Comparison of ENCODE assay signal across 21 mouse cellular contexts in the genomic region with DNA sequence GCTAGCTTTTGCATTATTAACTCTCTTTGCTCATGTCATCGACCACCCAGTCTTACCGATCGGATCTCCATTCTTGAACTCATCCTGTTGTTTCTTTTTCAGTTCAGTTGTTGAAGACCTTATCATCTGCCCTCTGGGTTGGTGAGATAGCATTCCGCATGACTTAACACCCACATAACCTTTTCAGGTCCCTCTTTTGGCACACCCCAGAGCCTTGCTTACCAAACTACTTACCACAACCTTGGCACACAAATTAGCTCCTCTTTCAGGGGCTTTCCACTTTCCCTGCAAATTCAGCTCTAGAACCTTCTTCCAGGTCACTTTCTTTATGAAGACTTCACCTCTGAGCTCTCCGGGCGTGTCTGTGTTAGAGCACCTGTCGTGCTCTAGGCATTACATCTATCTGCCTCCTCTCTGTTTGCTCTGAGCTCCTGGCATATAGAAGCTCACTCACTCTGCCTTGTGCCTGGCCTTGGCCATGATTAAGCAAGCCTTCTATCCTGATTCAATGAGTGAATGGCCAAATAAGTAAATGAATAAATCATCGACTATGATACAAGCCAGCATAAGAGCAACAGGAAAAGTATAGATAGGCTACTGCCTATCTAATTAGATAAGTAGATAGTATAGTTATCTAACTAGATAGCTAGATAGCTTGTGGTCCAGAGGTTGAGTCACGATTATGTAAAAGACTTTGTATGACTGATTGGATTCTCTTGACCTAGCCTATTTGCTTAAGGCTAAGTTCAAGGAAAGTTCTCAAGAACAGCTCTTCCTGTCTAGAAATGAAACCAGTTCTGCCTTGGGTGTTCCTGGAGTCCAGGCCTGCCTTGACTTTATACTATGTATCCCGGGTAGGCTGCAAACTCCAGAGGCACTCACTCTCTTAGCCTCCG.
DNase-seq lines count a peak whose midpoint lies in the region; ATAC-seq and TF ChIP-seq lines count a peak whose summit lies in the region.
"Had no signal": no experiment of that assay in that cellular context is flagged by ENCODE, and none has a peak within 500 bp of the region (broad histone marks: within the 10 kb centered on the region; RNA-seq: fewer than 3 reads in every experiment).

No protein-coding gene starts in this region.

- H3K9me3 ChIP-seq in hindbrain, embryonic 14.5 days (ENCODE audit: control insufficient read depth, low read length): no peaks in the 10 kb centered on the region
- H3K9me3 ChIP-seq: heart, embryonic 15.5 days; hindbrain, embryonic 15.5 days; kidney, embryonic 15.5 days; limb, embryonic 13.5 days; liver, embryonic 13.5 days; midbrain, embryonic 15.5 days; neural tube, embryonic 12.5 days had no signal

- no peaks in the 10 kb centered on the region for H3K36me3 ChIP-seq in hindbrain, embryonic 14.5 days (replicated peaks; ENCODE audit: control insufficient read depth, insufficient read depth)
- H3K36me3 ChIP-seq: heart, embryonic 15.5 days; hindbrain, embryonic 15.5 days; kidney, embryonic 15.5 days; limb, embryonic 13.5 days; liver, embryonic 13.5 days; midbrain, embryonic 15.5 days; neural tube, embryonic 12.5 days had no signal

- ATAC-seq in megakaryocyte progenitor cell, adult 5-6 weeks (replicated peaks; ENCODE audit: poor library complexity): peak; percentile 67
- no peak for ATAC-seq in hindbrain, embryonic 14.5 days (ENCODE audit: low FRiP score)
- ATAC-seq: midbrain, embryonic 15.5 days had no signal

- DNase-seq in 3134 (ENCODE audit: extremely low read depth, insufficient read length, low spot score): peak; percentile 34
- DNase-seq in 416B (ENCODE audit: low read depth): peak; percentile 61
- peak; percentile 43 for DNase-seq in adrenal gland, postnatal 14 days
- DNase-seq in testis, postnatal 10 days (ENCODE audit: low spot score): no peak
- DNase-seq in hindbrain, embryonic 14.5 days (ENCODE audit: low spot score): no peak
- DNase-seq in cerebellum, adult 2 months: no peak
- DNase-seq: cerebellum, postnatal 10 days; heart, postnatal 36 days; kidney, adult 11 months; kidney, postnatal 4 days; liver, embryonic 13.5 days; lung, embryonic 14.5 days; right cerebral cortex, postnatal 14 days; thymus, adult 18-20 months had no signal

- TF ChIP-seq CTCF in cerebellum, adult 2 months (IDR thresholded peaks at IDR 0.05; ENCODE audit: borderline replicate concordance, insufficient read depth, low read depth, low read length): no peak

- no peak overlapping the region for H3K4me3 ChIP-seq in hindbrain, embryonic 14.5 days (replicated peaks; ENCODE audit: low read length)
- H3K4me3 ChIP-seq in cerebellum, adult 2 months (replicated peaks; ENCODE audit: insufficient read depth, low read depth, low read length): no peak overlapping the region
- H3K4me3 ChIP-seq: heart, embryonic 15.5 days; hindbrain, embryonic 15.5 days; kidney, embryonic 15.5 days; limb, embryonic 13.5 days; liver, embryonic 13.5 days; midbrain, embryonic 15.5 days; neural tube, embryonic 12.5 days had no signal

- TF ChIP-seq POLR2A in cerebellum, adult 2 months (IDR thresholded peaks at IDR 0.05; ENCODE audit: borderline replicate concordance, insufficient read depth, low read length): no peak

- no peak overlapping the region for H3K4me2 ChIP-seq in hindbrain, embryonic 14.5 days (replicated peaks)
- H3K4me2 ChIP-seq: heart, embryonic 15.5 days; hindbrain, embryonic 15.5 days; kidney, embryonic 15.5 days; limb, embryonic 13.5 days; liver, embryonic 13.5 days; lung, embryonic 14.5 days; midbrain, embryonic 15.5 days; neural tube, embryonic 12.5 days had no signal

- H3K27me3 ChIP-seq in hindbrain, embryonic 14.5 days (ENCODE audit: control insufficient read depth, insufficient read depth, low read length): no peaks in the 10 kb centered on the region
- H3K27me3 ChIP-seq in cerebellum, adult 2 months (ENCODE audit: control insufficient read depth, insufficient read depth, low read length): no peaks in the 10 kb centered on the region
- H3K27me3 ChIP-seq: heart, embryonic 15.5 days; hindbrain, embryonic 15.5 days; kidney, embryonic 15.5 days; limb, embryonic 13.5 days; liver, embryonic 13.5 days; midbrain, embryonic 15.5 days; neural tube, embryonic 12.5 days had no signal

- H3K27ac ChIP-seq in hindbrain, embryonic 14.5 days: no peak overlapping the region
- no peak overlapping the region for H3K27ac ChIP-seq in cerebellum, adult 2 months (ENCODE audit: insufficient read depth, low read length)
- H3K27ac ChIP-seq: heart, embryonic 15.5 days; hindbrain, embryonic 15.5 days; kidney, embryonic 15.5 days; limb, embryonic 13.5 days; liver, embryonic 13.5 days; midbrain, embryonic 15.5 days; neural tube, embryonic 12.5 days had no signal

- H3K9ac ChIP-seq in hindbrain, embryonic 14.5 days: no peak overlapping the region
- H3K9ac ChIP-seq: heart, embryonic 15.5 days; hindbrain, embryonic 15.5 days; kidney, embryonic 15.5 days; limb, embryonic 13.5 days; liver, embryonic 13.5 days; lung, embryonic 14.5 days; midbrain, embryonic 15.5 days; neural tube, embryonic 12.5 days had no signal

- WGBS in hindbrain, embryonic 14.5 days: 94% methylated on average over 11 of the region's 11 CpGs
- 97% methylated on average over 11 of the region's 11 CpGs for WGBS in cerebellum, adult 2 months

- no peaks in the 10 kb centered on the region for H3K4me1 ChIP-seq in hindbrain, embryonic 14.5 days (replicated peaks; ENCODE audit: control insufficient read depth, insufficient read depth, low read length)
- H3K4me1 ChIP-seq in cerebellum, adult 2 months (ENCODE audit: control insufficient read depth, insufficient read depth, low read length): no peaks in the 10 kb centered on the region
- H3K4me1 ChIP-seq: hindbrain, embryonic 15.5 days; limb, embryonic 13.5 days; midbrain, embryonic 15.5 days; neural tube, embryonic 12.5 days had no signal

Comparison
In these comparisons a context has a peak if more than half of its experiments do, and no peak if none do; other contexts are left out.
1. DNase-seq: peak in 3134 (single experiment), 416B (single experiment) and adrenal gland, postnatal 14 days (single experiment); none in testis, postnatal 10 days (single experiment), hindbrain, embryonic 14.5 days (single experiment) and cerebellum, adult 2 months (0 of 2).